Mouse (Mus musculus): ENCODE measurements around the gene Exoc2.

Gene Exoc2

DNA sequence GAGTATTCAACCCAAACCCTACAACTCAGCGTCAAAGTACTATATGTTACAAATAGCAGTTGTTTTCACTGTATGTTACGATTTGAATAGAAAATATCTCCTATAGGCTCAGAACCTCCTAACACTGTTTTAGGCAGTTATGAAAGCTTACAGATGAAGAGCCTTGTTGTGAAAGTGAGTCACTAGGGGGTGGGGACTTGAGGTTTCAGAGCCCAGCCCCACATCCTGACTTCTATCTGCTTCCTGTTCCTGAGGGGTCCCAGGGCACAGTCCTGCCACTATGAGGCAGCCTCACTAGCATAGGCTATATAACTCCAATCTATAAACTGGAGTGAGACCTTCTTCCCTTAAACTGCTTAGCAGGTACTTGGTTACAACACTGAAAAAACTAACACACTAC is 1.8 kb downstream of the Exoc2 start:
- no peak for DNase-seq (ENCODE audit: low spot score in 2 of 2)

GRCm38 (mm10) chr13:30971047-30971446 is 2.8 kb downstream of the Exoc2 start:
- DNase-seq (ENCODE audit: low spot score in 2 of 2): no peak

DNA sequence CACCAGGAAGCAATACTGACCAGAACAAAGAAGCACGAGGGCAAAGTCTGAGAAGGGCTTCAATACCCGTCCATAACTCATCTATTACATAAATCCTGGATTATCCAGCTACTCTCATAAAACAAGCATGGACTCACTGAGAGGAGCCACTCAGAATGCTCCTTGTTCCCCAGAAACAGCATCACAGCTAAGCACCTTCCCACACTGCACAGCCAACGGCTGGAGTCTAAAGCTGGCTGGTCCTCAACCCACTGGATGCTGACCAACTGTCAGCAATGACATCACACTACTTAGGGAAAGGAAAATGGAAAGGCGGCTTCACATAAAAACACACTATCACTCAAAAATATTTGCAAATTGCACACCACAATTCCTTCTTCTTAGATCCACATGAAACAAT is 5.6 kb downstream of the Exoc2 start:
- no peak for DNase-seq (ENCODE audit: low spot score in 2 of 2)

- DNase-seq (ENCODE audit: low spot score in 2 of 2): no peak
Observed at GRCm38 (mm10) chr13:30966507-30966911, 7.4 kb downstream of the Exoc2 start.

DNA sequence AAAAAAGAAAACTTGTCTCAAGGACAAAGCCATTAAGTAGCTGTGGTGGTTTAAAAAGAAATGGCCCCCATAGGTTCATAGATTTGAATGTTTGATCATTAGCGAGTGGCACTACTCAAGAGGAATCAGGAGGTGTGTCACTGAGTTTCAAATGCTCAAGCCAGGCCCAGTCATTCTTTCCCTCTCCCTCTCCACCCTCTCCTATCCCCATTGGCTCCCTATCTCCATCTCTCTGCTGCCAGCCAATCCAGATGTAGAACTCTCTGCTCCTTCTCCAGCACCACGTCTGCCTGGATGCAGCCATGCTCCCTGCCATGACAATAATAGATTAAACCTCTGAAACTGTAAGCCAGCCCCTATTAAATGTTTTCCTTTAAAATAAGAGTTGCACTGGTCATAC is 12.0 kb downstream of the Exoc2 start:
- DNase-seq (ENCODE audit: low spot score in 2 of 2): no peak

DNA sequence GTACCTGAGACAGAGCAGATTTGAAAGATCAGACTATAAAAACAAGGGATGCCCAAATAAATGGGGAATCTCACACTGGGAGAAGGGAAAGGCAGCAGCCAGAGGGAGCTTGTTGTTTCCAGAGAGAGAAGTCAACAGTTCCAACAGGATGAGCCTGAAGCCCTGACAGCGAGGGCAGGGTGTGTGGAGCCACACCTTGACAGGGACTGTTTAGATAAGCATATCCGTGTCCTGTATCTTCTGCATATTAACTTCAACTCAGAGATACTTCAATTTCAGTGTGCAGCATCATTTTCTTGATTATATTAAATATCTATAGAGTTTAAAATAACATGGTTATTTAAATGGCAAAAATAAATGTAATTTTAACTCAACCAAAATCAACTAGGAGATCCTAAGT is 13.2 kb downstream of the Exoc2 start:
- no peak for DNase-seq (ENCODE audit: low spot score in 2 of 2)

DNA sequence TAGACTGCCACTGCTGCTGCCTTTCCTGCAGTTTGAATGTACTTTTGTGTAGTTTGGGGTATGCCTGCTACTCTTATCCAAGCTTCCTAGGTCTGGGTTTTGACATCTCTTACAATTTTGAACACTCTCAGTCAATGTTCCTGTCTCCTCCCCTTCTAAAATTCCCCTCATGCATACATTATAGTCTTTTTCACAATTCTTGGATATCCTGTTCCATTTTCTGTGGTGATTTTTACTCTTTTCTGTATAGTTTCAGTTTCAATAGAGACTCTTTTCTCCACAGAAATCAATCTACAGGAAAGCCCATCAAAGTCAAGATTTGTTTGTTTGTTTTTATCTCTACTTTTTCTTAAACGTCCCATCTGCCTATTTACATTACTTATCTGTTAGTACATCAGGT is 20.3 kb downstream of the Exoc2 start:
- DNase-seq (ENCODE audit: low spot score in 2 of 2): no peak

DNA sequence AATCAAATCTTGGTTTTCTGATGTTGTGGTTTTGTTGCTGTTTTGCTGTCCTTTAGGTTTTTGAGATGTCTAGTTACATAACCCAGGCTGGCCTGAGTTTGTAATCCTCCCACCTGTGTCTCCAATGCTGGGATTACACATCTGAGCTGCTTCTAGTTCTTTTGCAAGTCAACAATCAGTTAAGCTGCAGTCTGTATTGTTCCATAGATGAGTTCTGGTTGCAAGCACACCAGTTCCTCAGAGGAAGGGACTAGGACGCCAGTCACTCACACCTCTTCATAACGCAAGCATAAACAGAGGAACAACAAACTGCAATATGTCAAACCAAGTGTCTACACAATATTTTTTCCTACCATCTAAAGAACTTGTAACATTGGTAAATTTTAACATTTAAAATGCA is 21.8 kb downstream of the Exoc2 start:
- DNase-seq (ENCODE audit: low spot score in 2 of 2): no peak

GRCm38 (mm10) chr13:30949181-30949580 is 24.7 kb downstream of the Exoc2 start:
- no peak for DNase-seq (ENCODE audit: low spot score in 2 of 2)

- no peak for DNase-seq (ENCODE audit: low spot score in 2 of 2)
Observed at GRCm38 (mm10) chr13:30947540-30947939, 26.4 kb downstream of the Exoc2 start, which contains the start of gene Hus1b. TSS of gene Hus1b (minus strand) at chr13:30947759.

DNA sequence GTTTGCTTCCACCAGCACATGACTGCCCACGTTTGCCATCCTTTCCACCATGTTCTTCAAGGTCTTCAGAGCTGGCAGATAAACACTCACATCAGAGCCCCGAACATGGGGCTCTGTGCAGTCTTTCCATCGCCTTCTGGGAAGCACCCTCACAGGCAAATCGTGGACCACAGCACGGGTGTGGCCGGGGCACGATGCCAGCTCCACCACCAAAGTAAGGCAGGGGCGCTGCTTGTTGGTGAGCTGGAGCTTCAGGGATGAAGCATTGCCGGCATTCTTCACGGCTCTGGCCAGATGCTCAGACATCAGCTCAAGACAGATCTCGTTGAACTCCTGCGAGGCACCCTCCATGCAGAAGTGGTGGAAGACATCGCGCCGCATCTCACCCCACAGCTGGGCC is 26.8 kb downstream of the Exoc2 start:
- DNase-seq (ENCODE audit: low spot score in 2 of 2): no peak

DNA sequence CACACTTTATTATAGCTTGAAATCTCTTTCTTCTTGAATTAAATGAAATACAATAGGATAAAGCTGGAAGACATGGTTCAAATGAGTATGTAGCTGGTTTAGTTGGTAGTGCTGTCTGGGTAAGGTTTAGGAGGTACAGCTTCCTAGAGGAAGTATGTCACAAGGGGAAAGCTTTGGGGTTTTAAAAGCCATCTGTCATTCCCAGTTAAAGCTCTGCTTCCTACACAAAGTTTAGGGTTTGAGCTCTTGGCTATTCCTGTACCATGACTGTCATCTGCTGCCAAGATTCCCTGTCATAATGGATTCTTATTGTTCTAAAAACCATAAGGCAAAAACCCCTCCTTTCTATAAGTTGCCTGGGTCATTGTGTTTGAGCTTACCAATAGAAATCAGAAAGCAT is 28.1 kb downstream of the Exoc2 start:
- no peak for DNase-seq (ENCODE audit: low spot score in 2 of 2)

GRCm38 (mm10) chr13:30932972-30933371 is 40.9 kb downstream of the Exoc2 start:
- no peak for DNase-seq (ENCODE audit: low spot score in 2 of 2)

DNA sequence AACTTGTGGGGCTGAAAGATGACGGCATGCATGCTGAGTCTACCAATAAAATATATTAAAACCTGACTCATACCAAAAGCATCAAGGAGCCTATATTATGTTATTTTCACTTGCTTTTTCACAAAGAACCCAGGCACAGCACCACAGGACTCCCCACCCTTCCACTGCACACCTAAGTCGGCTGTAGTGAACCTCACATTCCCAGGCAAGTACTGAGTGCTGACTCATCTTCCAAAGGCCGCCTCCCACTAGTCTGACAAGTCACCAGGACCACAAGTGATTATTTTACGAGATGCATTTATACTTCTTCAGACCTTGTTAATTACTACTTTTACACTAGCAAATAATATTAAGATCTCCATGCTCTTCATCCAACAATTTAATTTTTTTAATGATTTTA is 42.3 kb downstream of the Exoc2 start:
- no peak for DNase-seq (ENCODE audit: low spot score in 2 of 2)

- DNase-seq (ENCODE audit: low spot score in 2 of 2): no peak
Observed at GRCm38 (mm10) chr13:30929119-30929518, 44.8 kb downstream of the Exoc2 start.

DNA sequence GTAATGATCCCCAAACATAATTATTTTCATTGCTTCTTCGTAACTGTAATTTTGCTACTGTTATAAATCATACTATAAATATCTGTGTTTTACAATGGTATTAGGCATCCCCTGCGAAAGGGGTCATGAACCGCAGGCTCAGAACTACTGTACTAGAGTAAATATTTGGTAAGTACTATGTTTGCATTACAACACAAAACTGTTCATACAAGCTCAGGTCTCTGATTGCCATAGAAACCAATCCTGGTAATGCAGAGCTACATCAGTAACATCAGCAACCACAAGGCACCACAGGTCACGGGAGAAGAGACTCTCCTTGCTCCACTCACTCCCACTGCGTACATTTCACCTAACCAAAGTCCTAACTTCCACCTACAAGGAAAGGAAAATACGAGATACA is 49.6 kb downstream of the Exoc2 start:
- no peak for DNase-seq (ENCODE audit: low spot score in 2 of 2)

DNA sequence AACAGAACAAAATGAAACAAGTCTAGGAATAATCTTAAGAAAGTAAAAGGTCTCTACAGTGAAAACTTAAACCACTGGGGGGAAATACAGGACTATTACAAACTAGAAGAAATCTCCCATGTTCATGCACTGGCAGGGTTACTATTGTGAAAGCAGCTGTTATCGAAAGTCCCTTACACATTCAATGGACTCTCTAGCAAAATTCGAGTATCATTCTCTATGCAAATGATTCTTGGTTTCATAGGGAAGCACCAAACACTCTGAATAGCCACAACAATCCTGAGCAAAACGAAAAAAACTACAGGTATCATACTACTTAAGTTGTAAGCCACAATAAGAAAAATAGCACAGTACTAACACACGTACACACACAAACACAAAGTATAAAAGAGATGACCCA is 52.0 kb downstream of the Exoc2 start:
- no peak for DNase-seq (ENCODE audit: low spot score in 2 of 2)

- DNase-seq (ENCODE audit: low spot score in 2 of 2): no peak
Observed at GRCm38 (mm10) chr13:30913757-30914156, 60.1 kb downstream of the Exoc2 start.

DNA sequence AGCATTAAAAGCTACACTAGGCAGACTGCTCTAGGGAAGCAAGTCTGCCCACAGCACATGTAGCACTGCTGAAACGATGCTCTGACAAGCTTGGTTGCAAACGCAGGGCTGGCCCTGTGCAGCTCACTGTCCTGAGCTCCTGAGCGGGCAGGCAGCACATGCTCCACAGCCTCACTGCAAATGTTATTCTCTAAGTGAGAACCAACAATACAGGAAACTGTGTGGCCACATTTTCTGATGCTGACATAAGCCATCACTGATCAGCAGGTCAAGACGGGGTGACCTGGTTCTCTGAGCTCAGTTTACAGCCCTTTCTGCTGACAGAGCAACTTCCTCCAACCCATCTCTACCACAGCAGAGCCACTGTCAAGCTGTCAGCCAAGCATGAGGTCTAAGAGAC is 60.9 kb downstream of the Exoc2 start:
- DNase-seq (ENCODE audit: low spot score in 2 of 2): no peak

DNA sequence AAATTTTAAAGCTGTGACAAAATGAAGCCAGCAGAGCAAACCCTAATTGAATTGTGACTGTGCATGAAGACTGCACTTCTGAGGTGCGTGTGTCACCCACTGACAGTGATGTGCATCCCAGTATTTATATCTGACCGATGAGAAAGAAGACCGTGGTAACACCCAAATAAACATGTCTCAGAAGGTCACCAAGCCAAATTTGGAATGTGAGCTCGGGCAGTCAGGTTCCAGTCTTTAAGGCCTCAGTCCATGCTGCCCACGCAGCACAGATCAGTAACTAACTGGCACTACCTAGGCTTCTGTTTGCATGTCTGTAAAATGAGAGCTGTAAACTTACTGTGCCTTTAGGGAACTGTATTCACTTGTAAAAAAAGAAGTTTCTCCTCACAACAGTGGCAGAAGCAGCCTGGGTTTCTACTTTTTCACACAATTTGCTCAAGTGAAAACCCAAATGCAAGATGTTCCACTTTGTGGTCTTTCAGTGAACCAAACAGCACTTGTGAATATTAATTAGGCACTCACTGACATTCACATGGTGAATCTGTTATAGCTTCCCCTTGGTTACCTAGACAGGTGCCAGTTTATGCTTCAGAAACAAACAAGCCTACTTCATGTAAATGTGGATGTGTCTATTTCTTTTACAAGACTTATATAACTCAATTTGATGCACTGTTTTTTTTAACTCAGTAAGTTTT is 61.8 kb downstream of the Exoc2 start:
- no peak for DNase-seq (ENCODE audit: low spot score in 2 of 2)

DNA sequence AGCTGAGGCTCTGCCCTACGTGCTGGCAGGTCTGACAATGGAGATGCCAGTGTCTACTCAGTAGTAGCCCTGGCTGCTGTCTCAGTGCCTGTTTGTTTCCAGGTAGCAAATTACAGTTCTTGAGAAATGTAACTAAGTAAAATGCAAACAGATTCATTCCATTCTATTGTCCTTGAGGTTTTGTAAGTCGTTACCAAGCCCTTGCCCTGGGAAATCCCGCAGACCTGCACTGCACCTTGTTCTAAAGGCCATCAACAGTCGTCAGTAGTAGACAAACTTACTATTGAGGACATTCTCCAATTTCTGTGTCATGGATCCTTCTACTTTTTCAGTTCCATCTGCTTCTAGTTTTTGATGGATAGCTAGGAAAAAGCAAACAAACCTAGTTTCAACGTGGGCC is 63.0 kb downstream of the Exoc2 start:
- no peak for DNase-seq (ENCODE audit: low spot score in 2 of 2)

DNA sequence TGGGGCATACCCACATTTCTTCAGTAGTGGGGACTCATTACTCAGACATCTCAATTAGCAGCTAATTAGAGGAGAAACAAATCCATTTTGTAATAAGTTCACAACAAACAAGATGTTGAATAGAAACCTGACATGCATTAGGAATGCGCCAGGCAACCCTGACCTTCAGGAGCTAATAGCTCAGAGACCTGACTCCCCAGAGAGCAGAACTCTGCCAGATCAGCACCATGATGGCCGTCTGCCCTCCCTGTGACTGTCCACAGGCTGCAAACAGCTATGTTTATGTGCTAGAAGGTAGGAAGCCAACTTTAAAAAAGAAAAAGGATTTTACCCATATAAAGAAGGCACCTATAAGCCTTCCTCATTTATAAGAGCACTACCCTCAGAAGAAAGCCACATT is 71.6 kb downstream of the Exoc2 start:
- DNase-seq (ENCODE audit: low spot score in 2 of 2): no peak

DNA sequence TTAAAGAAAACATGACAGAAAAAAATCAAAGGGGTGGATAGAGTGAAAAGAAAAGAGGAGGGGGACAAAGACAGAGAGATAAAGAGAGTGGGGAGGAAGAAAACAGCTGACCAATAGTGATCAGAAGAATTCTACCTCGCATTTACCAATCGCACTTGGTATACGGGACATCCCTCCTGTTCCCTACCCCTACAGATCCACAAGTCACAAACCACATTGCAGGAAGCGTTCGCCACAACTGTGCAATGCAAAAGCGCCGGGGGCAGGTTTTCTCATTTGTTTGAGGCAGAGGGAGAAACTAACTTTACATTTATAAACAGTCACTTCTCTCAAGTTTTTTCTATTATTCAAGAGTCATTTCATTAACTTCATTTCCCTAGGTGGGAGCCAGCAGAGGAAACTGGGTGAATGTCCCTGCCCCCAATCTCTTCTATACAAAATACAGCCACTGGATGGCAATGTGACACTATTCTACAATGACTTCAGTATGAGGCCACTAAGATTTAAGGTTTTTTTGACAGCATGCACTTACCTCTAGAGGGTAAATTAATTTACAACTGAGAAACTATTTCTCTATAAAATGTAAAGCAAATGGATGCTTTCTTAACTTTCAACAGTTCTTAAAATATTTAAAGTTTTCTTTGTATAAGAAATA is 72.4 kb downstream of the Exoc2 start:
- DNase-seq (ENCODE audit: low spot score in 2 of 2): no peak
